Mouse (Mus musculus): ENCODE measurements around the gene Sash3. TPM values are rescaled to one million over a fixed set of nuclear protein-coding genes. Genes with fewer than 3 reads are reported as not detected.
"Not testable (repeated sequence)": the region's sequence is repeated elsewhere in the genome, so short reads cannot be mapped to it uniquely, and the experiment has no call there.

The Sash3 gene
- polyA plus RNA-seq, 1 experiment from 2014 or later, result 1.2 TPM

GRCm38 (mm10) chrX:48203763-48204162 lies 57.5 kb downstream of the Sash3 start:
- 75% methylated on average over 7 of the region's 7 CpGs for WGBS

DNA sequence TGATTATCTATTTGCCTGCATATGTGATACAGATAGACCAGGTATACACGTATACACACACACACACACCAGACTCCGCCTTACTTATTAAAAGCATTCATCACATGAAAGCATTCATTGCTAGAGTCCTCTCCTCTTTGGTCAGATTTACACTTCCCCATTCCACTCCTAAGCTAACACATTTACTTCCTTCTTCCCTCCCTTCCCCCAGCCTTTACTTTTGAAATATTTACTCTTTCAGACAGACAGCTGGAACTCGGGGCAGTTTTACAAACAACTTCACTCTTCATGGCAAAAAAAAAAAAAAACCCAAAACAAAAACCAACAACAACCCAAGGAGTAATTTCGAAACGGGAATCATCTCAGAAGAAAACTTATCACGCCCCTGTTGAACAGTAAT lies 58.2 kb downstream of the Sash3 start:
- Histone ChIP-seq H3K4me2 (ENCODE audit: low read length) (no peak overlapping the region), H3K4me1 (ENCODE audit: control insufficient read depth in 2 of 2, insufficient read depth in 2 of 2, low read length in 2 of 2) (peaks cover 1 to 2% of the 10 kb centered on the region in 2 experiments; a peak in 1 of 4 replicates), H3K27me3 (ENCODE audit: control insufficient read depth, insufficient read depth, low read length) (no peaks in the 10 kb centered on the region), H3K36me3 (ENCODE audit: control insufficient read depth, insufficient read depth, low read length) (peaks cover 4% of the 10 kb centered on the region; the same call in 1 of the 2 replicates), H3K4me3 (ENCODE audit: control insufficient read depth in 1 of 2, insufficient read depth in 1 of 2, low read depth in 1 of 2, low read length in 2 of 2) (no peak overlapping the region), H3K9me3 (ENCODE audit: control insufficient read depth, low read length) (no peaks in the 10 kb centered on the region), H3K9ac (ENCODE audit: low read length) (no peak overlapping the region), H3K27ac (replicated peaks in 1 of 2; ENCODE audit: control insufficient read depth in 1 of 2, insufficient read depth in 1 of 2, low read depth in 2 of 2, low read length in 2 of 2) (no peak overlapping the region)
- ATAC-seq (ENCODE audit: insufficient number of reproducible peaks, insufficient read depth, low FRiP score, low read depth), result no peak
- 69% methylated on average over 6 of the region's 6 CpGs for whole genome bisulfite sequencing

More at GRCm38 (mm10) chrX:48203763-48204162, 57.5 kb downstream of the Sash3 start:
- no peak overlapping the region for H3K4me3 ChIP-seq (ENCODE audit: control insufficient read depth in 1 of 2, insufficient read depth in 1 of 2, low read depth in 1 of 2, low read length in 2 of 2)
- no peaks in the 10 kb centered on the region for H3K27me3 ChIP-seq (ENCODE audit: control insufficient read depth, insufficient read depth, low read length)
- no peak for ATAC-seq (ENCODE audit: insufficient number of reproducible peaks, insufficient read depth, low FRiP score, low read depth)
- no peak overlapping the region for H3K4me2 ChIP-seq (ENCODE audit: low read length)
- H3K9me3 ChIP-seq (ENCODE audit: control insufficient read depth, low read length), result no peaks in the 10 kb centered on the region
- no peak overlapping the region for H3K27ac ChIP-seq (replicated peaks in 1 of 2; ENCODE audit: control insufficient read depth in 1 of 2, insufficient read depth in 1 of 2, low read depth in 2 of 2, low read length in 2 of 2)
- H3K36me3 ChIP-seq (ENCODE audit: control insufficient read depth, insufficient read depth, low read length), result peaks cover 4% of the 10 kb centered on the region; the same call in 1 of the 2 replicates
- H3K4me1 ChIP-seq (ENCODE audit: control insufficient read depth in 2 of 2, insufficient read depth in 2 of 2, low read length in 2 of 2), result peaks cover 2 to 7% of the 10 kb centered on the region in 2 experiments; a peak in 3 of 4 replicates
- H3K9ac ChIP-seq (ENCODE audit: low read length), result no peak overlapping the region

DNA sequence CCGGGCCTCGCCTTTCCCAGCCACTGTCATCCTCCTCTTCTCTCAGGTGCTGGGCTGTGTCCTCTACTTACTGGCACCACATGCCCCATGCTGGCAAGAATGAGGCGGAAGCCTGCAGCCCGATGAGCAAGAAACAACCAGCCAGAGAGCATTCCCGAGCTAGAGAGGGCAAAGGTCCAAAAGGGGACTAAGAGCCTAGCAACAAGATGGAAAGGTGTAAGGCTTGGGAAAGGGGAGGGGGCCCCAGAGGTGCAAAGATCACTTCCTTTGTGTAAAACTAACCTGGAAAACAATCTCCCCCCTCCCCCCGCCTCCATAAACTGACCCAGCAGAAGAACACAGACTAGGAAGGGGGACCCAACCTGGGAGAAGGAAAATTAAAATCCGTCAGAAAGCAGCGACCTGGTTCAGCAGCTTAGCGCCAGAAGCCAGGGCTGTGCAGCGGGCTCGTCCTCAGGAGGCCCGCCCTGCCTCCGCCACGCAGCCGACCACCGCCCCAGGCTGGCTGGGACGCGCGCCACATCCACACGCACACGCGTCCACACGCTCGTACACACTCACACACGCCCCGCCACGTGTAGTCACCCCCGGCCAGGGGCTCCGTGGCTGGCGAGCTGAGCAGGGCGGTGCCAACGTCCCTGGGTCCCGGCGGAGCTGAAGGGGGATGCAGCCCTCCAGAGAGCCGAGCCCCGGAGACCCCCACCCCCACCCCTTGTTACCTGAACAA lies 61.7 kb downstream of the Sash3 start:
- Histone ChIP-seq H3K4me2 (ENCODE audit: low read length) (peak overlapping the region; percentile 64), H3K9me3 (ENCODE audit: control insufficient read depth, low read length) (no peaks in the 10 kb centered on the region), H3K4me3 (ENCODE audit: control insufficient read depth in 1 of 2, insufficient read depth in 1 of 2, low read depth in 1 of 2, low read length in 2 of 2) (peak overlapping the region; percentile 71 to 86), H3K4me1 (ENCODE audit: control insufficient read depth in 2 of 2, insufficient read depth in 2 of 2, low read length in 2 of 2) (no peaks in the 10 kb centered on the region), H3K9ac (ENCODE audit: low read length) (peak overlapping the region; percentile 75), H3K36me3 (ENCODE audit: control insufficient read depth, insufficient read depth, low read length) (no peaks in the 10 kb centered on the region), H3K27me3 (ENCODE audit: control insufficient read depth, insufficient read depth, low read length) (no peaks in the 10 kb centered on the region), H3K27ac (replicated peaks in 1 of 2; ENCODE audit: control insufficient read depth in 1 of 2, insufficient read depth in 1 of 2, low read depth in 2 of 2, low read length in 2 of 2) (peak overlapping the region in 1 of 2 experiments; percentile 41; a peak in 1 of 4 replicates)
- peak; percentile 67 for ATAC-seq (ENCODE audit: insufficient number of reproducible peaks, insufficient read depth, low FRiP score, low read depth)
- 17% methylated on average over 36 of the region's 36 CpGs for WGBS

GRCm38 (mm10) chrX:48208519-48209185 lies 62.4 kb downstream of the Sash3 start, which contains the start of gene Zdhhc9:
Zdhhc9 (minus strand) TSS chrX:48208878.
- peak; percentile 96 for ATAC-seq (ENCODE audit: insufficient number of reproducible peaks, insufficient read depth, low FRiP score, low read depth)
- H3K36me3 ChIP-seq (ENCODE audit: control insufficient read depth, insufficient read depth, low read length), result no peaks in the 10 kb centered on the region
- no peaks in the 10 kb centered on the region for H3K9me3 ChIP-seq (ENCODE audit: control insufficient read depth, low read length)
- H3K9ac ChIP-seq (ENCODE audit: low read length), result peak within 1 kb of the TSS; percentile 75
- H3K4me1 ChIP-seq (ENCODE audit: control insufficient read depth in 2 of 2, insufficient read depth in 2 of 2, low read length in 2 of 2), result no peaks in the 10 kb centered on the region
- peak within 1 kb of the TSS; percentile 39 to 41; a peak in 3 of 4 replicates for H3K27ac ChIP-seq (replicated peaks in 1 of 2; ENCODE audit: control insufficient read depth in 1 of 2, insufficient read depth in 1 of 2, low read depth in 2 of 2, low read length in 2 of 2)
- H3K4me2 ChIP-seq (ENCODE audit: low read length), result peak within 1 kb of the TSS; percentile 64
- 15% methylated on average over 33 of the region's 34 CpGs for WGBS
- H3K27me3 ChIP-seq (ENCODE audit: control insufficient read depth, insufficient read depth, low read length), result no peaks in the 10 kb centered on the region
- peak within 1 kb of the TSS; percentile 71 to 86 for H3K4me3 ChIP-seq (ENCODE audit: control insufficient read depth in 1 of 2, insufficient read depth in 1 of 2, low read depth in 1 of 2, low read length in 2 of 2)

- not testable (repeated sequence) for H3K4me1 ChIP-seq (ENCODE audit: control insufficient read depth in 2 of 2, insufficient read depth in 2 of 2, low read length in 2 of 2); H3K4me3 ChIP-seq (ENCODE audit: control insufficient read depth in 1 of 2, insufficient read depth in 1 of 2, low read depth in 1 of 2, low read length in 2 of 2); H3K27me3 ChIP-seq (ENCODE audit: control insufficient read depth, insufficient read depth, low read length); ATAC-seq (ENCODE audit: insufficient number of reproducible peaks, insufficient read depth, low FRiP score, low read depth); H3K27ac ChIP-seq (replicated peaks in 1 of 2; ENCODE audit: control insufficient read depth in 1 of 2, insufficient read depth in 1 of 2, low read depth in 2 of 2, low read length in 2 of 2); H3K9me3 ChIP-seq (ENCODE audit: control insufficient read depth, low read length); H3K9ac ChIP-seq (ENCODE audit: low read length); H3K36me3 ChIP-seq (ENCODE audit: control insufficient read depth, insufficient read depth, low read length); H3K4me2 ChIP-seq (ENCODE audit: low read length)
- WGBS, result 81% methylated on average over 2 of the region's 4 CpGs
Observed at GRCm38 (mm10) chrX:48209746-48210145, 63.5 kb downstream of the Sash3 start.

Other genes with a start within 250 kb of the Sash3 start
- gene Ocrl, start 234.0 kb upstream of the Sash3 start, polyA plus RNA-seq (2014; fragmentation: Nextera tagmentation; extraction: Ambion mirVana), result 16.1 and 17.2 TPM in 2 replicates
- 4.7 and 5.5 TPM in 2 replicates for gene Apln, start 111.6 kb upstream of the Sash3 start, polyA plus RNA-seq (2014; fragmentation: Nextera tagmentation; extraction: Ambion mirVana)
- gene Xpnpep2, start 37.7 kb upstream of the Sash3 start, polyA plus RNA-seq (2014; fragmentation: Nextera tagmentation; extraction: Ambion mirVana), result 0.47 and 0.72 TPM in 2 replicates
- gene Zdhhc9, start 62.4 kb downstream of the Sash3 start, polyA plus RNA-seq (2014; fragmentation: Nextera tagmentation; extraction: Ambion mirVana), result 3.9 TPM in 2 replicates
- gene Utp14a, start 110.4 kb downstream of the Sash3 start, polyA plus RNA-seq (2014; fragmentation: Nextera tagmentation; extraction: Ambion mirVana), result 9.5 and 10.8 TPM in 2 replicates
- gene Bcorl1, start 194.9 kb downstream of the Sash3 start, polyA plus RNA-seq (2014; fragmentation: Nextera tagmentation; extraction: Ambion mirVana), result 4.7 and 5.0 TPM in 2 replicates